Mouse (Mus musculus) lung, adult 2 months (tissue): ENCODE data around the gene Olfr1076.
"Not testable (repeated sequence)": the region's sequence is repeated elsewhere in the genome, so short reads cannot be mapped to it uniquely, and the experiment has no call there.

ENCODE experiments used
- CTCF ChIP-seq: fragments of 200-500 bp; IDR thresholded peaks from 2 replicates; pipeline ENCODE4 v1.5.1; 2011; ENCODE audit warnings: mild to moderate bottlenecking, low read length, control low read depth; ENCODE audit not compliant: insufficient read depth
- POLR2A ChIP-seq: fragments of 200-500 bp; IDR thresholded peaks from 2 replicates; pipeline ENCODE4 v1.6.1; 2011; ENCODE audit warnings: low read depth, mild to moderate bottlenecking, control low read depth, low read length, borderline replicate concordance; ENCODE audit errors: extremely low read depth

GRCm38 (mm10) chr2:86558135-86558534 lies 49.9 kb downstream of the Olfr1076 start, which contains the start of gene Olfr1080:
- not testable (repeated sequence) for TF ChIP-seq POLR2A, CTCF
